Mouse (Mus musculus) kidney, adult 8-10 months (tissue): ENCODE measurements around the gene Bivm.
A peak's percentile ranks its signal among the peaks of the same experiment; 100 is the strongest.

Source experiments
- DNase-seq, 2 experiments: peaks; one replicate each; pipeline ENCODE4 v3.0.0; 2022

Bivm gene

GRCm38 (mm10) chr1:44118239-44119054 is at the start of gene Bivm, which contains the start of gene Kdelc1:
TSS of gene Bivm (plus strand) at chr1:44118957.
TSS of gene Kdelc1 (minus strand) at chr1:44118808.
- peak; percentile 93 to 96 for DNase-seq

- peak; percentile 15 to 24 for DNase-seq
Observed at GRCm38 (mm10) chr1:44101448-44102225, 17.1 kb upstream of the Bivm start.

DNA sequence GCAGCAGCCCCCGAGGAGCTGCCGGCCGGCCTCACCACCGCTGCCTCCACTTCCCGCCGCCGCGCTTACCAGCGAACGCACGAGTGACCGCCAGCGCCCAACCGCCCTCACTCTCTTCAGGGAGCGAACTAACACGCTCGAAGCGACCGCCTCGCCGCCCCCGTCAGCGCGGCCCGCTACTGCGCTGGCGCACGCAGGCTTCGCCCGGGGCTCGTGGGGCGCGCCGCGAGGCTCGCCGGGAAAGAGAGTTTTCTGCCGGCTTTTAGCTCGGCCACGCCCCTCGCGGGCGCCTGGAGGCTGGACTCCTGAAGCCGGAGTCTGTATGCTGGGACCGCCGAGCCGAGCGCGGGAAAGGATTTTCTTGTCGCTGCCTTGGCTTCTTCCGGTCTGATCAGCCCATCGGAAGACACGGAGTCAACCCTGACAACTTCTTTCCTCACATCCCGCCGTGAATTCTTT is 16.5 kb upstream of the Bivm start, which contains the start of gene Tex30:
Gene Tex30, minus strand, starts transcription at position 183 of the 459 bp plus-strand sequence.
- DNase-seq: peak; percentile 94 to 95

GRCm38 (mm10) chr1:44102939-44103338 is 15.8 kb upstream of the Bivm start:
- DNase-seq: no peak

- no peak for DNase-seq
Observed at GRCm38 (mm10) chr1:44117571-44117970, 1.2 kb upstream of the Bivm start.

DNA sequence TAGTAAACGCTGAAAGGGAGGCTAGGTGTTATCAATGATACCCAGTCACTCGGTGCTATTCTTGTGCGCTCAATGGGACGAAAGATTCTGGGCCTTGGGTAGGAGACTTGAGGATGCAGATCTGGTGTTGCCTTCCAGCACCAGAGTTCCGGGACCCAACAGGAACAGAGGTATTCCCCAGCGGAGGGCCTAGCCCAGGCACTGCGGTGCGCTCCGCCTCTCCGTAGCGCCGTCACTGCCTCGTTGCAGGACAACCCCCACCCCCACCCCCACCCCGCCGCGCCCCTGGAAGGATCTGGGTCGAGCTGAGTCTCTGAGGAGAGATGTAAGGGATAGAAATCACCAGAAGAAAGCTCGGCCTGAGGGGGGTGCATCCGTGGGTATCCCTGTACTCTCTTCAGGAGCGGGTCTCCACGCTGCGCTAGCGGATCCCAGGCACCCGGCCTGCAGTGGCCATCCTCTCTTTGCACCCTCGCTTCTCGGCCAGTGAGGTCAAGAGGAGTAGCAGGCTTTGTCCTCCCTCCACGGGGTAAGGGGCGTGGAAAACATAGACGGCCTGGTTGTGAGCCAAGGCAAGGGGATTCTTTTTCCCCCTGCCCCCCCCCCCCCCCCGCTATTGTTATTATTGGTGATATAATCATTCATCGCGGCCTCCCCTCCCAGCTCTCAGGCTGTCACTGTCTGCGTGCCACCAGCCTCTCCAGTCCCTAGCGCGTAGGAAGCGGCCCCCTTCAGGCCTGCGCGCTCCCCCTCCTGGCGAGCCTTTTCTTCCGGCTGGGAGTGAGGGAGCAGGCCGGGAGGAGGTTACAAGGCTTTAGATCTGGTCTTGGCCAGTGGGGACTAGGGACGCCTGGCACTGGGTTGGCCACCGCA is 680 bp downstream of the Bivm start:
- peak; percentile 83 to 85 for DNase-seq

DNA sequence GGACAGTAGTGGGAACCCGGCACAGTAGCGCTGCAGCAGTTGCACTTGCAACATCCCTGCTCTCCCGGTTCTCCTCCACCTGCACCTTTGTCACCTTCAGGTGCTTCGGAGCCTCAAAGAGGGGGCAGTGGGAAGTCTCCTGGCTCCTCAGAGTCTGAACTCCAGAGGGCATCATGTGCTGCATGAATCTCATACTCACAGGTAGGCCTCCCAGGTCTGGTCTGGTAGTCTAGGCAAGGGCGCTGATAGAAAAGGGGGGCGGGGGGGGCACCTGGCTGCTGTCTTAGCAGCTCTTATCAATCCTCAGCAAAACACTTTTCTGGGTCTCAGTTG is 1.3 kb downstream of the Bivm start:
- DNase-seq: no peak

DNA sequence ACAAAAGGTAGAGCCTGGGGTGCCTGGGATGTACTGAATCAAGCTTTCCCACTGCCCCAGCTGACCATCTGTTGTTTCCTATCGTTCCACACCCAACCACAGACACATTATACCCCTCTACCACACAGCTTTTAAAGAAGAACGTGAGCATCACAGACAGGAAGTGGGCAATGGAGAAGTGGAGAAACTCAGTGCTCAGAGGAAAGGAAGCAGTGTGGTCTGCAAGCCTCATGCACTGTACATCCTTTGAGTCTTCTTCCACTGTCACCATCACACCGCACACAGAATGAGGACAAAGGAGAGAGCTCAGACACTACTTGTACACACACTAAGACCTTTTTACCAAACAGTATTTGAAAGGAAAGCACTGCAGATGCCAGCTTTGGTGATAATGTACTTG is 3.5 kb downstream of the Bivm start:
- DNase-seq: no peak

GRCm38 (mm10) chr1:44125590-44125989 is 6.8 kb downstream of the Bivm start:
- no peak for DNase-seq

DNA sequence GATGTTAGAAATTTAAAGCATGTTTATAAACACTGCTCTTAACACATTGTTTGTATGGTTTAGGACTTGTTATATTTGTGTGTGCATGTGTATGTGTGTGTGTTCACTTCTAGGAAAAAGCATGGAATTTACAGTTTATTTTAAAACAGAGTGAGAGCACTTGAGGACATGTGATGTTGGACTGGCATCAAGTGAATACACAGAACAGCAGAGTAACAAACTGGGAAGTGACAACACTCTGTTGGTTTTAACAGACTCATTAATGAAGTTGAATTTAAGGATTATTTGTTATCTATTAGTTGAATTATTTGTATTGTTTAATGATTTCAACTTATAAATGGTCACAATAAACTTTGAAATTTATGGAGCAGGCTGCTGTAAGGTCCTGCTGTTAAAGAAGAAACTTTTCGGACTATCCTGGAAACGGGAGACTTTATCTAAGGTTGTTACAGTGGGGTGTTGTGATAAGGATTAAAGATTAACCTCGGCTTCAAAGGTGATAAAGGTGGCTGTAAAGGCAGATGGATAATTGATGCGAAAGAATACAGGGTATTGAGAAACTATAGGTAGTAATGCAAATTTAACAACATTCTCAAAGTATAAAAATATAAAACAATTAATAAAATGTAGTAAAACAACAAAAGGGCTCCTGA is 11.3 kb downstream of the Bivm start:
- no peak for DNase-seq

- no peak for DNase-seq
Observed at GRCm38 (mm10) chr1:44140232-44140631, 21.5 kb downstream of the Bivm start.

DNA sequence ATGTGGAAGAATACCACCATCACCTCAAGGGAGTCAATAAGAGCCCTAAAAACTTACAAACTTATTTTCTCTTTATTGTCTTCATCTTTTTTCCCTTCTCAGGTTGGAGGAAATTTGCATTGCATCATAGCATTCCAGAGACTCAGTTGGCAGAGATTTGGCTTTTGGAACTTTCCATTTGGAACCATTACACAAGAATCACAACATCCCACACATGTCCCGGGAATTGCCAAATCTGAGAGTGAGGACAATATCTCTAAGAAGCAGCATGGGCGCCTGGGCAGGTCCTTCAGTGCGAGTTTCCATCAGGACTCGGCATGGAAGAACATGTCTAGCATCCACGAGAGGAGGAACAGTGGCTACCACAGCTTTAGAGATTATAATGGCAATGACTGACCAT is 24.0 kb downstream of the Bivm start:
- no peak for DNase-seq

- DNase-seq: peak; percentile 86 to 89
Observed at GRCm38 (mm10) chr1:44147563-44148381, 29.0 kb downstream of the Bivm start, which contains the start of gene Ercc5. TSS of gene Ercc5 (plus strand) at chr1:44147744.

DNA sequence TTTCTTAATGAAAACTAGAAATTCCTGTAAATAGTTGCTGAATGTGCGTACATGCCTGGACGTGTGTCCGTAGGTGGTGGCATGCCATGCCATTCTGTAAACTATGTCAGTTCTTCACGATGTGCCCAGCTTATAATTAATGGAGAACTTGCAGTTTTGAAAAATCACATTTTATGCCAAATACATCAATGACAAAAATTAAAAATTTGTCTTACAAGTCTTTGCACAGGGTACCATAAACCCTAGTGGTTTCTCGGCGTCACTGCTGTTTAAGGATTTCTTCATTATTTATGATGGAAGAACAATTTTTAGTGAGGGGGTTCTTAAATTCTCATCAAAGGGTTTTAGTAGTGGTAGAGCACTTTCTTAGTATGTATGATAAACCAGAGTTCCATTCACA is 29.9 kb downstream of the Bivm start:
- no peak for DNase-seq

GRCm38 (mm10) chr1:44155287-44155686 is 36.5 kb downstream of the Bivm start:
- DNase-seq: no peak

- DNase-seq: no peak
Observed at GRCm38 (mm10) chr1:44158317-44158716, 39.6 kb downstream of the Bivm start.

GRCm38 (mm10) chr1:44161818-44162217 is 43.1 kb downstream of the Bivm start:
- DNase-seq: no peak

DNA sequence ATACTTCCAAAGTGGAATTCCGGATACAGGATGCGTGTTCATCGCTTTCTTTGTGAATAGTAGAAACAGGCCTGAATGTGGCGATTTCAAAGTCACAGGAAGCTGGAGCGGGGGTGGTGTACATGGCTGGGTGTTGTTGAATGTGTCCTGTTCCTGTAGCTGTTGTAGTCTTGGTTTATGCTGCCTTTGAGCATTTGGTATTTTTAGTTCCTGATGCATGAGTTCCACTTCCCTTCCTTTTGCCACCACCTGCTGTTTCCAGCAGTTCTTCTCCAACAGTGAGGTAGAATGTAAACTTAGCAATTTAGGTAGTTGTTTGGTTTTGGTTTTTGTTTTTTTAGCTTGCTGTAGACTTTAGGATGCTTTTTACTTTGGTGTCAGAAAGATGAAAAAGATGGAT is 43.6 kb downstream of the Bivm start:
- no peak for DNase-seq

GRCm38 (mm10) chr1:44167859-44168383 is 49.2 kb downstream of the Bivm start:
- DNase-seq: no peak

GRCm38 (mm10) chr1:44172656-44173055 is 53.9 kb downstream of the Bivm start:
- no peak for DNase-seq

- no peak for DNase-seq
Observed at GRCm38 (mm10) chr1:44173903-44174302, 55.1 kb downstream of the Bivm start.
